Mouse (Mus musculus): Measurements from ENCODE around the gene Mbnl1.

DNA sequence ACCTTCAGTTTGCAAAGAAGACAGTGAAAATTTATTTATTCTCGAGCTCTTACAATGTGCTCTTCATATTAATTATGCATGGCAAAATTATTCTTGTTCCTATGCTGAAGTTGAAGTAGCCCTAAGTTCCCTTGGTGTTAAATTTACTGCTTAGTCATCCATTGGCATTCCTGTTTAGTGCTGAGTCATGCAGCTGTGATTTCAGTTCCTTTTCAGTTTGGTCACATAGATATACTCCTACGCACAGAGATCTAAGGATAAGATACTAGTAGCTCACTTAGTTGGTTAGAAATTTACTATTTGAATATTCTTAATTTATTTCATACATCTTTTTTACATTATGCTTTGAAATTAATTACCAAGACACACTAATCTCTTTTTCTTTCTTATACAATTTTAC, 143.5 kb downstream of the Mbnl1 start:
- no peak for TF ChIP-seq CTCF (conservative IDR thresholded peaks at IDR 0.05; ENCODE audit: insufficient read depth, insufficient read length, low read depth, low read length)
- TF ChIP-seq POLR2A (IDR thresholded peaks at IDR 0.05; ENCODE audit: low read depth, low read length) = no peak
